Mouse (Mus musculus) cerebellum, adult 2 months (tissue): ENCODE results near the gene Abcd3.

Experiments
- CTCF ChIP-seq: fragments of 200-500 bp; IDR thresholded peaks from 2 replicates; pipeline ENCODE4 v1.5.1; 2011; ENCODE audit warnings: low read depth, mild to moderate bottlenecking, control low read depth, low read length, moderate library complexity, borderline replicate concordance; ENCODE audit not compliant: insufficient read depth
- POLR2A ChIP-seq: fragments of 200-500 bp; IDR thresholded peaks from 2 replicates; pipeline ENCODE4 v1.6.1; 2011; ENCODE audit warnings: low read length, control low read depth, borderline replicate concordance; ENCODE audit not compliant: insufficient read depth

- TF ChIP-seq POLR2A (no peak), CTCF (no peak)
Observed at GRCm38 (mm10) chr3:121844013-121844412, 28.9 kb upstream of the Abcd3 start.
